Mouse (Mus musculus): Measurements from ENCODE around the gene Gadl1.

GRCm38 (mm10) chr9:115967638-115968037, 58.4 kb downstream of the Gadl1 start:
- TF ChIP-seq CTCF (IDR thresholded peaks at IDR 0.05; ENCODE audit: low read depth, low read length) (no peak), POLR2A (IDR thresholded peaks at IDR 0.05; ENCODE audit: extremely low read depth, insufficient read depth, low read length) (no peak)
